Mouse (Mus musculus): ENCODE data around the gene Plscr5.

- TF ChIP-seq CTCF (IDR thresholded peaks at IDR 0.05; ENCODE audit: low read depth, low read length) (no peak), POLR2A (IDR thresholded peaks at IDR 0.05; ENCODE audit: borderline replicate concordance, low read depth, low read length) (no peak)
These were observed 61.0 kb downstream of the Plscr5 start for GRCm38 (mm10) chr9:92253585-92254321.

Data from bone marrow macrophage, adult 2 months (primary cell).